Mouse (Mus musculus): ENCODE measurements around the gene Zfp526.

Zfp526 gene

GRCm38 (mm10) chr7:25238015-25238706, 16.9 kb downstream of the Zfp526 start:
- CTCF ChIA-PET, result interaction anchor here (0.6 to 1.2 kb wide), 3 partner anchors 76 to 385 kb away, joined by 3 to 11 read pairs (median 4); no protein-coding TSS in a partner anchor

- CTCF ChIA-PET, result interaction anchor here (0.6 to 0.7 kb wide), 4 partner anchors 75 to 600 kb away, joined by 3 to 11 read pairs (median 6); no protein-coding TSS in a partner anchor
Observed at GRCm38 (mm10) chr7:25238829-25239623, 17.8 kb downstream of the Zfp526 start.

- CTCF ChIA-PET, result no interaction called here
Observed at GRCm38 (mm10) chr7:25240631-25241030, 19.4 kb downstream of the Zfp526 start.

GRCm38 (mm10) chr7:25241062-25241461, 19.8 kb downstream of the Zfp526 start:
- CTCF ChIA-PET, result no interaction called here

- CTCF ChIA-PET, result no interaction called here
Observed at GRCm38 (mm10) chr7:25243361-25243760, 22.1 kb downstream of the Zfp526 start.

GRCm38 (mm10) chr7:25244562-25245369, 23.5 kb downstream of the Zfp526 start:
- CTCF ChIA-PET, result interaction anchor here (0.5 to 1.2 kb wide), 2 partner anchors 24 to 35 kb away, joined by 3 read pairs; no protein-coding TSS in a partner anchor

GRCm38 (mm10) chr7:25246079-25246758, 25.0 kb downstream of the Zfp526 start:
- CTCF ChIA-PET, result interaction anchor here (0.6 to 1.2 kb wide), 2 partner anchors 34 to 97 kb away, joined by 3 to 5 read pairs; no protein-coding TSS in a partner anchor

GRCm38 (mm10) chr7:25246759-25247137, 25.5 kb downstream of the Zfp526 start:
- CTCF ChIA-PET, result no interaction called here

- CTCF ChIA-PET, result no interaction called here
Observed at GRCm38 (mm10) chr7:25247498-25247897, 26.3 kb downstream of the Zfp526 start.

- CTCF ChIA-PET, result no interaction called here
Observed at GRCm38 (mm10) chr7:25248018-25248647, 26.9 kb downstream of the Zfp526 start.

GRCm38 (mm10) chr7:25248846-25249313, 27.7 kb downstream of the Zfp526 start:
- CTCF ChIA-PET, result no interaction called here

GRCm38 (mm10) chr7:25249314-25250140, 28.3 kb downstream of the Zfp526 start:
- CTCF ChIA-PET, result interaction anchor here (0.6 kb wide), 1 partner anchor 184 kb away, joined by 7 read pairs; no protein-coding TSS in a partner anchor

- CTCF ChIA-PET, result interaction anchor here (0.6 kb wide), 1 partner anchor 184 kb away, joined by 7 read pairs; no protein-coding TSS in a partner anchor
Observed at GRCm38 (mm10) chr7:25250141-25250972, 29.1 kb downstream of the Zfp526 start, which contains the start of gene Erf. TSS of gene Erf (minus strand) at chr7:25250761.

- CTCF ChIA-PET, result no interaction called here
Observed at GRCm38 (mm10) chr7:25251071-25251791, 30.0 kb downstream of the Zfp526 start.

GRCm38 (mm10) chr7:25251822-25252221, 30.6 kb downstream of the Zfp526 start:
- CTCF ChIA-PET, result no interaction called here

GRCm38 (mm10) chr7:25261896-25262295, 40.7 kb downstream of the Zfp526 start:
- CTCF ChIA-PET, result interaction anchor here (0.7 kb wide), 1 partner anchor 85 kb away, joined by 4 read pairs; no protein-coding TSS in a partner anchor

- CTCF ChIA-PET, result interaction anchor here (0.6 to 0.7 kb wide), 2 partner anchors 139 to 388 kb away, joined by 4 read pairs; no protein-coding TSS in a partner anchor
Observed at GRCm38 (mm10) chr7:25263968-25264870, 43.0 kb downstream of the Zfp526 start.

All from spleen, embryonic (tissue).